Mouse (Mus musculus): ENCODE measurements around the gene Nab2.

GRCm38 (mm10) chr10:127641861-127642771, 26.3 kb downstream of the Nab2 start:
- TF ChIP-seq CTCF (IDR thresholded peaks at IDR 0.05; ENCODE audit: extremely low read depth, insufficient read depth, insufficient read length, insufficient replicate concordance) (peak; percentile 93), POLR2A (IDR thresholded peaks at IDR 0.05; ENCODE audit: low read depth, low read length) (no peak)

Measured in spleen, adult 2 months (tissue).